Mouse (Mus musculus): ENCODE measurements around the gene Tmem212.
"Not testable (repeated sequence)": the region's sequence is repeated elsewhere in the genome, so short reads cannot be mapped to it uniquely, and the experiment has no call there.

Tmem212 gene

DNA sequence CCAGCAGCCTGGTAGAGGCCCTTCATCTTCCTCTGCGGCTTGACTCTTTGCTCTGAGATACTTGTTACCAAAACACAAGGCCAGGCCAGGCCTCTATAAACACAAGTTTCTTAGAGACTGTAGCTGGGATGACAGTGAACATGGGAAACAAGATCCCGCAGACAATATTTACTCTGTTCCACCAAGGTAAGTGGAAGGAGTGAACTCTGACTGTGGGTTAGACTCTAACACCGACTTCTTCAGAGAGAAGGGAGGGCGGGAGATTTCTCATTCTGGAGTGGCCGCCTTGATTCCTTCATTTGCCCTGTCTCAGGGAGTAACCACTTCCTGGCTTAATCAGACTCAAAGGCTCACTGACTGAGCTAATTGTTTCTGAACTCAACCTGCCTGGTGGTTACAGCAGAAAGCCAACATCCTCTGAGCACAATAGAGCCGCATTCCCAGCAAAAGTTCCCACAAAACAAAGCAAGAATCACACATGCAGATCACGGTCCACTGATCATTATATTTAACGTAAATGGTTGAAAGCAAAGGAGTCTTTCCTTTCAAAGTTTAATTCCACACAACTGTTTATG is at the start of gene Tmem212:
TSS of gene Tmem212 (minus strand) at position 51 of the 575 bp plus-strand sequence.
- no peak for DNase-seq (ENCODE audit: low spot score in 2 of 2)

GRCm38 (mm10) chr3:27945397-27945796 is 49.2 kb upstream of the Tmem212 start:
- not testable (repeated sequence) for DNase-seq (ENCODE audit: low spot score in 2 of 2)

DNA sequence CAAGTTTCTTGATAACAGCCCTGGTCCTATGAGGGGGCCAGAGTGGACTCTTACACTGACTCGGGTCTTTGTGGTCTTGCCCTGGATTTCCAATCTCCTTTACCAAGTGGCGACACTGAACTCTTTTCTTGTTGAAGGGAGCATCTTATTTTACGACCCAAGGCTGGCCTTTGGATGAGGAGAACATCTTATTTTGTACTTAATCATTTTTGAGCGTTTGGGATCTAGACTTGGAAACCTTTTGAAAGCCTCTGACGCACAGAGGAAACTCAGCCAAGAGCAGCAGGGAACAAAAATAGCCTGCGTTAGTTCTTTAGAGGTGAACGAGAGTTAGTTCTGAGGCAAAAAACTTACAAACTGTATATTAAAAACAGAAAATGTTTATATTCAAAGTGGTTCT is 46.8 kb upstream of the Tmem212 start:
- no peak for DNase-seq (ENCODE audit: low spot score in 2 of 2)

GRCm38 (mm10) chr3:27941634-27942033 is 45.5 kb upstream of the Tmem212 start:
- no peak for DNase-seq (ENCODE audit: low spot score in 2 of 2)

GRCm38 (mm10) chr3:27938381-27939323 is 42.5 kb upstream of the Tmem212 start, which contains the start of gene Pld1:
Pld1 (plus strand) TSS chr3:27938695.
- peak; percentile 28 for DNase-seq (ENCODE audit: low spot score in 2 of 2)

- DNase-seq (ENCODE audit: low spot score in 2 of 2): no peak
These were observed 41.3 kb upstream of the Tmem212 start for GRCm38 (mm10) chr3:27937144-27938110.

DNA sequence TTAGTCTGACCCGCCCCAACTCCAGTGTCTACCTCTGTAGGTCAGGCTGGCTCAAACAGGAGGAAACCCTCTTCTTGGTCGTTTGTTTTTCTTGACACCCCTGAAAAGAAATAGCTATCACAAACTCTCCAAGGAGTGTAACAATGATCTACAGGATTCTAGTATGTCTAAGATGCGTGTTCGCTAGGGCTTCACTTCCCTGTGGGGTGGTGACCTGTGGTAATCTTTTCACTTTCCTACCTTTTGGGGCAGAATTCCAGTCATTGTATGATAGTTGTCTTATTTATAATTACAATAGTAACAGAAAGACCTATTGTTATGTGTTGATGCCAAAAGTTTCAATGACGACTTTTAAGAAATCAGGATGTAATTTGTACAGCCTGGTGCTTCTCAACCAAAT is 40.6 kb upstream of the Tmem212 start:
- no peak for DNase-seq (ENCODE audit: low spot score in 2 of 2)

- DNase-seq (ENCODE audit: low spot score in 2 of 2): no peak
These were observed 39.5 kb upstream of the Tmem212 start for GRCm38 (mm10) chr3:27935644-27936043.

DNA sequence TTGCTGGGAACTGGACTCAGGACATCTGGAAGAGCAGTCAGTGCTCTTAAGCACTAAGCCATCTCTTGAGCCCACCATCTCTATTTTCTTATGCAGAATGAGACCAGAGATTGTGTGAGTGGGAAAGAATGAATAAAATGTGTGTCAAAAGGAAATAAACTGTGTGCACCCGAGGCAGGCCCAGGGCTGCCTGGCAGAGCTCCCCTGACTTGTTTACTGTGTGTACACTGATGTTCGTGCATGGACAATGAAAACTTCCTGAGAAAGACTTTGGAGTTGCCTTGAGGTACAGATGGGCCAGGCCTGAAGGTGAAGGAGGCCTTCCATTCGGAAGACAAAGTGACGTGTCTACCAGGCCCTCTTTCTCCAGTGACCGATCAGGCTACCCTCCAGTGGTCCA is 36.2 kb upstream of the Tmem212 start:
- no peak for DNase-seq (ENCODE audit: low spot score in 2 of 2)

- DNase-seq (ENCODE audit: low spot score in 2 of 2): no peak
These were observed 33.1 kb upstream of the Tmem212 start for GRCm38 (mm10) chr3:27929219-27929618.

DNA sequence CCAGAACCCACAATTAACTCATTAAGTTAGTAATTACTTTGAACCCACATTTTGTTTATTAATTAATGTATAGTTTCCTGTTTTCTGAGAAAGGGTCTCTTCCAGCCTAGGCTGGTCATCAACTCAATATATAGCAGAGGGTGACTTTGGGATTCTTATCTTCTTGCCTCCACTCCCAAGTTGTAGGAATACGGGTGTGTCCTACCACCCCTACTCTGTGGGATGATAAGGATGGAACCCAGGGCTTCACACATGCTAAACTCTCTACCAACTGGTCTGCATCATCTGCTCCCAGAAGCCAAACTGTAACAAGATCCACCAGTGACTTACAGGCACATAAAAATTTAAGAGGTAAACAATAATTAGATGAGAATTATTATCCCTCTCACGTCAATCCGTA is 27.9 kb upstream of the Tmem212 start:
- no peak for DNase-seq (ENCODE audit: low spot score in 2 of 2)

DNA sequence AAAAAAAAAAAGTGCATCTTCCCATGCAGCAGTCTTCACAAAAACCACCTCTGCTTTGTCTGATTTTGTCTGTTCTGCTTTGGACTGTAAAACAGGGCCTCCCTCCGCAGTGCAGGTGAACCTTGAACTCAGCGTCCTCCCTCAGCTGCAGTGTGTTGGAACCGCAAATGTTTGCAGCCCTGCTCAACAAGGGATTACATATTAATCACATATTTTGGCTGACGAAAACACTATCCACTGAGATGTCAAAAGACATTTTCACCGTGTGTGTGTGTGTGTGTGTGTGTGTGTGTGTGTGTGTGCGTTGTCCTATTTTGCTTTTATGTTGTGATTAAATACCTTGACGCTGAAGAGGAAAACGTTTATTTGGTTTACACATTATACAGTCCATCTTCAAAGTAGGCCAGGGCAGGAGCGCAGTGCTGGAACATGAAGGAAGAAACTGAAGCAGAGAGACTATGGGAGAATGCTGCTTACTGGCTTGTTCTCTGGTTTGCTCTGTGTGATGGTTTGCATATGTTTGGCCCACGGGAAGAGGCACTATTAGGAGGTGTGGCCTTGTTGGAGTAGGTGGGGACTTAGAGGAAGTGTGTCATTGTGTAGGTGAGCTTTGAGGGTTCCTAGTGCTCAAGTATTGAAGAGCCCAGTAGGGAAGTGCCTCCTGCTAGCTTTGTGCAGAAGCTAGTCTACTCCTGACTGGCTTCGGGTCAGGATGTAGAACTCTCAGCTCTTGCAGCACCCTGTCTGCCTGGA is 25.3 kb upstream of the Tmem212 start:
- DNase-seq (ENCODE audit: low spot score in 2 of 2): no peak

- no peak for DNase-seq (ENCODE audit: low spot score in 2 of 2)
These were observed 22.7 kb upstream of the Tmem212 start for GRCm38 (mm10) chr3:27918656-27919436.

DNA sequence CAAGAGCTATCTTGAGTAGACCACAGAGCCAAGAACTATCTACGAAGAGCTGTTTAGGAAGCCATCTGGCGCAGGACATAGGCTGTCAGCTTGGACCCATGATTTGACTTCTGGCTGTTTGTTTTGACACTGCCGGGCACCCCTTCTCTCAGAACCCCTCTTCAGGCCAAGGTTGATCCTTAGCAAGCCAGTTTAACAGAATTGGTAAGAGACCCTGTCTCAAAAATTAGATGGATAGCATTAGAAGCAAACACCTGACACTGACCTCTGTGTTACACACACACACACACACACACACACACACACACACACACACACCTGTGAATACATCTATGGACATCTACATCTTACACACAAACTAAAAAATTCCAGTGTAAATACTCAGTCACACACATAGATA is 12.8 kb upstream of the Tmem212 start:
- DNase-seq (ENCODE audit: low spot score in 2 of 2): no peak

DNA sequence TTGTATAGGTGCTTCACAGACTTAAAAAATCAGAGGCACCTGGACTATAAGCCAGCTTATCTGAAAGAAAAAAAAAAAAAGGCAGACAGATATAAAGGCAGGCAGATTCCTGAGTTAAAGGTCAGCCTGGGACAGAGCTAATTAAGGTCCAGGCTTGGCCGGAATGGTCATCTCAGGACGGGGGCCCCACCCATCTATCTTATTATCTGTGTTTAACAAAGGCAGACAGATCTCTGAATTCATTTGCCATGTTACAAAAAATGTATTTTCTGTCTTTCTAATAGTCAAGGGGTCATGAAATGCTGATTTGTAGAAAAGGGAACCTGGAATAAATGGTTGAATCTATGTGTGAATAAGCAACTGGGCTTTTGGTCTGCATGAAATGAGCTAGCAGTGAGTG is 12.1 kb upstream of the Tmem212 start:
- no peak for DNase-seq (ENCODE audit: low spot score in 2 of 2)

GRCm38 (mm10) chr3:27907301-27907700 is 11.1 kb upstream of the Tmem212 start:
- DNase-seq (ENCODE audit: low spot score in 2 of 2): no peak

GRCm38 (mm10) chr3:27906647-27907209 is 10.6 kb upstream of the Tmem212 start:
- no peak for DNase-seq (ENCODE audit: low spot score in 2 of 2)

DNA sequence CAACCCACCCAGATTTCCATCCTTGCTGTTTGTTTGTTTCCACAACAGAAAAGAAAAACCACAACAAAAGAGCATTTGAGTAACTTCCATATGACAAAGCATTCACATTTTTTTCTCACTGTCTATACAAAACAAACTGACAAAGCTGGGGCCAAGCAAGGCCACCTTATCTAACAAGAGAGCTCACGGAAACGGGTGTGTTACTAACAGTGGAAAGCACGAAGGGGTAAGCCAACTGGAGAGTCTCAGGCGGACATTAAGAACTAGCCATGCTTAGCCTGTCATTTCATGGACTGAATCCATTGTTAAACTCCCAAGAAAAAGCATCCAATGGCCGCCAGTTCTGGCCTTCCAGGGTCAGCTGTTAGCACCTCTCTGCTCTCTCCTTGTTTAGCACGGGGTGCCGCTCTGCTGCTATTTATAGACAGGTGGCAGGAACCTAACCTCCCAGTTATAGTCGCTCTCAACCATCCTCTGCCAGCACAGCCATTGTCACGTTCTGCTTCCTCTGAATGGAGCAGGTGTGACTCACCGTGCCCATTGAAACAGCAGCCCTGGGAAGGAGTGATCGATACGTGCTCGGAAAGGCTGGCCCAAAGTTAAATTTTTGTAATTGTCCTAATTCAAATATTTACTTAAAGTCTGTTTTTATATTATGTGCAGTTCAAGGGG is 8.6 kb upstream of the Tmem212 start:
- no peak for DNase-seq (ENCODE audit: low spot score in 2 of 2)

GRCm38 (mm10) chr3:27901846-27902245 is 5.7 kb upstream of the Tmem212 start:
- no peak for DNase-seq (ENCODE audit: low spot score in 2 of 2)
